Mouse (Mus musculus) urinary bladder, adult 18-20 months (tissue): Measurements from ENCODE around the gene Clca4a.
"Not testable (repeated sequence)": the region's sequence is repeated elsewhere in the genome, so short reads cannot be mapped to it uniquely, and the experiment has no call there.

ENCODE experiments used
- DNase-seq, 2 experiments: peaks; one replicate each; pipeline ENCODE4 v3.0.0; 2022; ENCODE audit warnings: low spot score in 2 of 2, mixed read lengths in 2 of 2

Clca4a gene

GRCm38 (mm10) chr3:144974945-144975344 is at the start of gene Clca4a:
TSS of gene Clca4a (minus strand) at chr3:144975045.
- DNase-seq: no peak

DNA sequence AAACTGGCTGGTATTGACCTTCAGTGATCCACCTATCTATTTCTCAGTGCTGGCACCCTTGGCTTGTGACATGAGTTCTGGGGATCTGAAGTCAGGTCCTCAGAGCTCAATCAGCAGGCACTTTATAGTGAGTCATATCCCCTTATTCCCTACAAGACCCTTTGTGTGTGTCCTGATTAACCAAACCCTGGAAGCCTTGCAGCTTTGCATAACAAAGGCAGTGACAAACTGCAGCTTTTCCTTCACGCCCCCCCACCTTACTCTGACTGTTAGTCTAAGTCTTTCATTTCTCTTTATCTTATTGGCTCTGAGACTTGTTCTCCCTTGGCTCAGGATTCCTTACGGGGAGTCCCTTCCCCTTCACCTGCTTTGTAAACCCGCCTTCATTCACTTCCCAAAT is 43.0 kb upstream of the Clca4a start:
- DNase-seq: no peak

DNA sequence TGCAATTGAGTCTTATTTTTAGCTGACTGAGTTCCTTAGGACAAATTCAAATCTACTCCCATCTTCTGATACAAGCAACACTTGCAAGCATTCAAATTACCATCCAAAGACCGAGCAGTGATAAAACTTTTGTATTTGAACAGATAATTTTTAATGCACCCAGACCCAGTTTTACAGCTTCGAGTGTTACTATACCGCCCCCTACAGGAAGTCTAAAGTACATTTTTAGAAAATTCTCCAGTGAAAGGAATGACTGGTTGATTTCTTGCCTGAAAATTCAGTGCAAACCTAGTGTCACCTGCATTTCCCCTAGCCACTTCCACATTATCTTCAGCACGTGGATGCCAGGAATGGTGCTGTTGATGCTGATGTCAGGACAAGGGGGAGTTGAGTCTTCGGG is 29.6 kb upstream of the Clca4a start:
- no peak for DNase-seq

DNA sequence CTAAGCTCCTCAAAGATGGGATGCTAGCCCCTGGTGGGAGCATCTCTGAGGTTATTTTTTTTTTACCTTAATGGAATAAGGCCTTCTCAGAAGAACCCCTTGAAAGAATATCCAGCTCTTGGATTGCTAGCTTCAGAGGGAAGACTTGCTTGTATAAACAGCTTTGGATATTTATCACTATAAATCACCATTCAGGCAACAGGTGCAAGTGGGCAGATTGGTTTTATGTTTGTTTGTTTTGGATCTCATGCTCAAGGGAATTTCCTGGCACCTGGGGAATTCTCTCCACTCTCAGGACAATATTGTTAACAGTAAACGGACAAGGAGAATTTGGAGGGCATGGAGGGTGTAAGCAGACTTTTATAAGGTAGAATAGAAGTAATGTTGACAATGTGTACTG is 26.1 kb upstream of the Clca4a start:
- no peak for DNase-seq

GRCm38 (mm10) chr3:144993055-144993454 is 18.2 kb upstream of the Clca4a start:
- DNase-seq: no peak

- DNase-seq: no peak
Measured at GRCm38 (mm10) chr3:144992618-144993017, 17.8 kb upstream of the Clca4a start.

DNA sequence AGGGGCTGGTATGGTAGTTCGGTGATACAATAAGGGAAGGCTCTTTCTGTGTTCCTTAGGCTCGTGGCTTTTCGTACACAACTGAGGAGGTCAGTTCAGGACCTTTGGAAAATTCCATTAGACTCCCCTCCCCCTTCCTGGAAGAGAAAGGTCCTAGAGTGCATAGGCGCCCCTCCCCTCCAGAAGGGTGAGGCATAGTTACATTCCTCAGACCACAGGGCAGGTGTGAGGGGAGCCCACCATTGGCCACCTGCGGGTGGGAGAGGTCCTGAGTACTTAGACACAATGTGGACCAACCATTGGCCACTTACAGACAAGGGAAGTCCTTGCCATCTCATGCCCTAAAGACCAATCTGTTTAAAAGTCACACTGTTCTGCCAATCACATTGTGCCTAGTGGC is 11.0 kb upstream of the Clca4a start:
- DNase-seq: no peak

GRCm38 (mm10) chr3:144980551-144980950 is 5.7 kb upstream of the Clca4a start:
- peak in 1 of 2 experiments; percentile 14 for DNase-seq

DNA sequence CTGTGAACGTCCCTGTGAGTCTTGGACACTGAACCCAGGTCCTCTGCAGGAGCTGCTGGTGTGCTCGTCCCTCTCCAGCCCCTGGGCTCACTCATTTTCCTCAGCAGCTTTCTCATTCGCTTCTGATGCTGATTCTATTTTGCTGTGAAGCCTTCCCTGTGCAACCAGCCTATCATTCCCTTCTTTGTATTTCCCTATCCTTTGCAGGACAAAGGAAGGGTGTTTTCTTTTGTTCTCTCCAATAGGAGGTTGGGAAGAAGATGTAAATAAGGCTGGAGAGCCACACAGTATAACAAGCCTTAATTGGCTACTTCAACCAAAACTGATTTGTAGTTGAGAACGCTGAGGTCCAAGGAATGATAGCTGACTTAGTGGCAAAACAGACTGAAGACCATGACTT is 2.8 kb upstream of the Clca4a start:
- no peak for DNase-seq

- no peak for DNase-seq
Measured at GRCm38 (mm10) chr3:144976091-144976490, 1.2 kb upstream of the Clca4a start.

DNA sequence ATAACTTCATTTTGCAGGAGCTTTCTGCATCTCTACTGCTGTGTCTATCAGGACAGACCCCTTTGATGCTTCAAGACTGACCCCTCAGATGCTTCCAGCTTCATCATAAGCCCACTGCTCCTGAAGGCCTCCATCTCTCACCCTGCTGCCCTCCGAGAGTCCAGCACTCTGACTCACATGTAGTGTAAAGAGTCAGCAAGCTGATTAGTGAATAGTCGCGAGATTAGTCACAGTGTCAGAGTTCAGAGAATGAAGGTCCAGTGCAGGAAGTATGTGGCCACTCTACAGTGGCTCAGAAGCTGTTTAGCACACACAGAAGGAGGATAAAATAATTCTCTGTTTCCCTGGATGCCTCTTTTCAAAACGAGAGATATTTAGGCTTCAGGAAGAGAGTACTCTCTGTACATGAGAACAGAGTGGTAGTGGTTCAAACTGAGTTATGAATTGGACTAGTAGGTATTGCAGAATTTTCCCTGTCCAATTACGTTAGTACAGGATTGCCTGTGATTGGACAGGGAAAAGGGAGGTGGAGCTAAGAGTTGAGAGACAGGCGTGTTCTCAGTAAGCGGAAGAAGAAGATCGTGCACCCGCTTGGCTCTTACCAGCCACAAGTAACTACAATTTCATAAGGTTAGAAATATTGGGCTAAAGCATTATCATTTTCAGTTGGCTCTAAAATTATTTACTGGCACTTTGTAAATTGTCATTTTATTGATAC is 3.1 kb downstream of the Clca4a start:
- DNase-seq: peak in 1 of 2 experiments; percentile 15

GRCm38 (mm10) chr3:144969755-144970154 is 5.1 kb downstream of the Clca4a start:
- DNase-seq: no peak

DNA sequence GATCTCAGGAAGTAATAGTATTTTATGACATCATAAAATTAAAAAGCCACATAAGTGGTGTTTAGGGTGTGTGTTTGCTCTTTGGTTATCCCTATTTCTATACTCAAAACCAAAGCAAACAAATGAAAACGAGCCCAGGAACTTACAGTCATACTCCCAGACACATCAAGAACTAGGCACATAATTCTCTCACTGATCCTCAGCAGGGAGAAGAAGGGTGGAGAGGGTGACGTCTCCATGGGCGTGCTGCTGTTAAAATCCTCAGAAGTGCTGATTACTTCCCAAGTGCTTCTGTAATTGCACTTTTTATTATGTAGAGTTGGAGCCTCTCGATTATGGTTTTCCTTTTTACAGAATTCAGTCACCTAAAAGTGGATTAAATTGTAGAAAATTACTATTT is 8.8 kb downstream of the Clca4a start:
- DNase-seq: no peak

DNA sequence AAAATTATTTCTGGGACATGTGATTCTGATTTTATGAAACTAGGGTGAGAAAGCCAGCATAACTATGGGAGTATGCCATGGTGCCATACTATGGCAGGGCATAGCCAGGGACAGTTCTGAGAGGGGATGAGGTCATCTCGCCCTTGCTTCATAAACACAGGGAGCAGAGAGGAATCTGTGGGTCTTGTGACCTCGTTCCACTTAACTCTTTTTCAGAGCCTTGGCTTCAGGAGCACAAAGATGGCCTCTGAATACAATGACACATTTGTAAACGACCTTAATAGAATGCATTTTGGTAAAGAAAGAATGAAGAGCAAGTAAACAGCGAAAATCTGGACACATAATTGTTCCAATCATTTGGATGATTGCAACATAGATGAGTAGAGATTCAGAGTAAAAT is 24.0 kb downstream of the Clca4a start:
- no peak for DNase-seq

DNA sequence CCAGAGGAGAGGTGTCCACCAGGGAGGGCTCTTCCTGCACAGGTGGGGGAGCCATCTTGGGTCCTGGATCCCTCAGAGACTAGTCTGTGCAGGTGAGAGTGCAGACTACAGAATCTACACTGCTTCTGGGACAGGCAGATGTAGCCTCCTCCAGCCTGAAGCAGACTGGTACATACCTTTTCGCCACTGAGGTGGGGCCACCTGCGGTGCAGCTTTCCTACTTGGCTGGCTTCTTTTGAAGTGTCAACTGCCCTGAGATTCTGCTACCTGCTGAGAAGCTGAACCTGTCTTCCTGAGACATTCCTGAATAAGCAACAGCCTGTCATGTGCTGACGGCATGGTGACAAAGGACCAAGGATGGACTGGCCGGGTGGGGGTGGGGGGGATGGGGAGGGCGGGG is 27.5 kb downstream of the Clca4a start:
- not testable (repeated sequence) for DNase-seq

GRCm38 (mm10) chr3:144933625-144934024 is 41.2 kb downstream of the Clca4a start:
- not testable (repeated sequence) for DNase-seq

GRCm38 (mm10) chr3:144933011-144933491 is 41.8 kb downstream of the Clca4a start:
- DNase-seq: no peak

GRCm38 (mm10) chr3:144932335-144932734 is 42.5 kb downstream of the Clca4a start, which contains the start of gene Clca4b:
TSS of gene Clca4b (minus strand) at chr3:144932529.
- DNase-seq: no peak

GRCm38 (mm10) chr3:144914014-144914413 is 60.8 kb downstream of the Clca4a start:
- no peak for DNase-seq
